Mouse (Mus musculus): ENCODE results near the gene Zbtb7b. TPM values are rescaled to one million over a fixed set of nuclear protein-coding genes. Genes with fewer than 3 reads are reported as not detected.

Zbtb7b gene
- polyA plus RNA-seq, 1 experiment from 2014 or later, result 0.69 TPM

DNA sequence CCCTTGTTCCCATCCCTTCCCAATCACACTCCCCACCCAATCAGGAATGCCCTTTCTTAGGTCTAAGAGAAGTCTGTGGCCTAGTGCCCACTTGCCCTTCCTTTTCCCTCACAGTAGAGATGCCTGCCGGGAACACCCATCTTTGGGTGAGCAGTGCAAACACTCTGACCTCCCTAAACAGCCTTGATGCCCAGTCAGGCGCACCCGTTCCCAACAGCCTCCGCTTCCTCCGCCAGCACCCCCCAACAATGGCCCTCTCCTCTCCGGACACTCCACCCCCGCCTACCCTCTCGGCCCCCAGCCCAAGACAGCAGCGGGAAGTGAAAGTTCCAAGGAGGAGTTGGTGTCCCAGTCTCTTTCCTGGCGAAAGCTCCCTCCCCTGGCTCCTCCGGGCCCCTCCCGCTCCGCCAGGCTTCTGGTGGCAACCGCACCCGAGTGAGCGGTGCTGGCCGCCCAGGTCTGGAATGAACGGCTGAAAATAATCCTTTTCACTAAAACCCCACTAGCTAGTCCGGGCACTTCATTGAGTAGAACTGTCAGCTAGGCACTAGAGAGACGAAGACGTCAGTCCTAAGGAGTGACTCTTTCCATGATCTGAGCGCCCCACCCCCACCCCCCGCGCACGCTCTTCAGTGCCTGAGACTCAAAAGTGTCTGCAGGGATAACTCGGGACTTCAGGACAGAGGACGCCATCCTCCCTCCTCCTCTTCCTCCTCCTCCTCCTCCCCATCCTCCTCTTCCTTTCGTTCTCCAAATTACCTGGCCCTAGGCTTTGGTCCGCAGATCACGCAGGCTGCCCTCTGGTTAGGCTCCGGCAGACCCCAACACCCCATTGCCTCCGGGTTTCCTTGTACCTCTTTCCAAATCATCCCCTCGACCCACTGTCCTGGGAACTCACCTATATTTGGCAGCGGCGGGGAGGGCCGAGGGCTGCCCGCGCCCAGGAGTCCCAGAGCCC is 45.4 kb downstream of the Zbtb7b start:
- H3K4me3 ChIP-seq, result peak overlapping the region; percentile 78
- H3K9me3 ChIP-seq, result no peaks in the 10 kb centered on the region
- WGBS, result under 1% methylated on average over 38 of the region's 38 CpGs
- peaks cover 76% of the 10 kb centered on the region for H3K27me3 ChIP-seq (ENCODE audit: poor library complexity, severe bottlenecking)
- H3K4me1 ChIP-seq, result peaks cover 47% of the 10 kb centered on the region
- H3K36me3 ChIP-seq (replicated peaks), result peaks cover 31% of the 10 kb centered on the region
- DNase-seq (ENCODE audit: extremely low spot score, low spot score), result peak; percentile 30
- H3K27ac ChIP-seq, result peak overlapping the region; percentile 84

- Histone ChIP-seq H3K27ac (peak overlapping the region; percentile 27; the same call in 1 of the 2 replicates), H3K9me3 (no peaks in the 10 kb centered on the region), H3K4me1 (peaks cover 47% of the 10 kb centered on the region), H3K36me3 (replicated peaks) (peaks cover 43% of the 10 kb centered on the region), H3K4me3 (no peak overlapping the region), H3K27me3 (ENCODE audit: poor library complexity, severe bottlenecking) (peaks cover 63% of the 10 kb centered on the region)
- DNase-seq (ENCODE audit: extremely low spot score, low spot score), result no peak
- WGBS, result 58% methylated on average over 1 of the region's 1 CpGs
Measured at GRCm38 (mm10) chr3:89347916-89348315, 46.7 kb downstream of the Zbtb7b start.

GRCm38 (mm10) chr3:89346815-89347540 is 47.6 kb downstream of the Zbtb7b start:
- Histone ChIP-seq H3K27me3 (ENCODE audit: poor library complexity, severe bottlenecking) (peaks cover 54% of the 10 kb centered on the region), H3K27ac (no peak overlapping the region), H3K36me3 (replicated peaks) (peaks cover 50% of the 10 kb centered on the region), H3K4me1 (peaks cover 39% of the 10 kb centered on the region), H3K9me3 (no peaks in the 10 kb centered on the region), H3K4me3 (no peak overlapping the region)
- DNase-seq (ENCODE audit: extremely low spot score, low spot score), result no peak
- 86% methylated on average over 10 of the region's 10 CpGs for WGBS

- Histone ChIP-seq H3K36me3 (replicated peaks) (peaks cover 58% of the 10 kb centered on the region), H3K4me3 (no peak overlapping the region), H3K9me3 (no peaks in the 10 kb centered on the region), H3K4me1 (peaks cover 38% of the 10 kb centered on the region), H3K27me3 (ENCODE audit: poor library complexity, severe bottlenecking) (peaks cover 18% of the 10 kb centered on the region), H3K27ac (no peak overlapping the region)
- DNase-seq (ENCODE audit: extremely low spot score, low spot score), result no peak
- 88% methylated on average over 7 of the region's 7 CpGs for WGBS
Measured at GRCm38 (mm10) chr3:89343279-89343678, 51.3 kb downstream of the Zbtb7b start.

- peaks cover 43% of the 10 kb centered on the region for H3K4me1 ChIP-seq
- WGBS, result 95% methylated on average over 4 of the region's 4 CpGs
- no peak overlapping the region for H3K27ac ChIP-seq
- H3K4me3 ChIP-seq, result no peak overlapping the region
- peaks cover 52% of the 10 kb centered on the region for H3K36me3 ChIP-seq (replicated peaks)
- peaks cover 3% of the 10 kb centered on the region for H3K27me3 ChIP-seq (ENCODE audit: poor library complexity, severe bottlenecking)
- no peaks in the 10 kb centered on the region for H3K9me3 ChIP-seq
- DNase-seq (ENCODE audit: extremely low spot score, low spot score), result no peak
Measured at GRCm38 (mm10) chr3:89341794-89342193, 52.8 kb downstream of the Zbtb7b start.

- Histone ChIP-seq H3K4me1 (peaks cover 55% of the 10 kb centered on the region), H3K4me3 (peak overlapping the region; percentile 88), H3K27ac (peak overlapping the region; percentile 98; the same call in 1 of the 2 replicates), H3K36me3 (replicated peaks) (peaks cover 42% of the 10 kb centered on the region), H3K27me3 (ENCODE audit: poor library complexity, severe bottlenecking) (no peaks in the 10 kb centered on the region; the same call in 1 of the 2 replicates), H3K9me3 (no peaks in the 10 kb centered on the region)
- peak; percentile 88 for DNase-seq (ENCODE audit: extremely low spot score, low spot score)
- WGBS, result 3% methylated on average over 11 of the region's 11 CpGs
Measured at GRCm38 (mm10) chr3:89340465-89340864, 54.1 kb downstream of the Zbtb7b start.

DNA sequence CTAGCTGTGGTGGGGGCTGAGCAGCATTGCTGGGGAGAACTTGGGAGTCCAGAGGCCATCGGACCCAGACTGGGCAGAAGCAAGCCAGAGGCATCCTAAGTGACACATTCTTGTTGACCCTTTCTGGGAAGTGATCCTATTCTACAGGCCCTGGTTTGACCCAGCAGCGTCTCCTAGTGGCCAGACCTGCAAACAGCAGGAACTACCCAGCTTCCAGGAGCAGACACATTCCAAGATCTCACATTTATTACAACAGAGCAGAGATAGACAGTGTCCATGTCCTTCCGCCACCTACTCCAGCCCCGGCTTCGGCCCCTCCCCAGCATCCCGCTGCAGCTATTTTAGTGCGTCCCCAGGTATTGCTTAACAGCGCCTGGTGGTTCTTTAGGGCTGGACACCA is 55.2 kb downstream of the Zbtb7b start:
- H3K9me3 ChIP-seq, result no peaks in the 10 kb centered on the region
- peaks cover 65% of the 10 kb centered on the region for H3K4me1 ChIP-seq
- peak; percentile 83 for DNase-seq (ENCODE audit: extremely low spot score, low spot score)
- peaks cover 8% of the 10 kb centered on the region for H3K27me3 ChIP-seq (ENCODE audit: poor library complexity, severe bottlenecking)
- WGBS, result 25% methylated on average over 8 of the region's 8 CpGs
- peaks cover 41% of the 10 kb centered on the region for H3K36me3 ChIP-seq (replicated peaks)
- H3K27ac ChIP-seq, result peak overlapping the region; percentile 98
- peak overlapping the region; percentile 88 for H3K4me3 ChIP-seq

GRCm38 (mm10) chr3:89337721-89338578 is 56.6 kb downstream of the Zbtb7b start, which contains the start of gene Efna4:
Gene Efna4, minus strand, starts transcription at chr3:89338028.
- H3K27me3 ChIP-seq (ENCODE audit: poor library complexity, severe bottlenecking), result peaks cover 23% of the 10 kb centered on the region
- DNase-seq (ENCODE audit: extremely low spot score, low spot score), result peak; percentile 85
- H3K4me1 ChIP-seq, result peaks cover 77% of the 10 kb centered on the region
- under 1% methylated on average over 44 of the region's 44 CpGs for WGBS
- no peaks in the 10 kb centered on the region for H3K9me3 ChIP-seq
- H3K4me3 ChIP-seq, result peak within 1 kb of the TSS; percentile 88
- peak within 1 kb of the TSS; percentile 98 for H3K27ac ChIP-seq
- H3K36me3 ChIP-seq (replicated peaks), result peaks cover 41% of the 10 kb centered on the region

DNA sequence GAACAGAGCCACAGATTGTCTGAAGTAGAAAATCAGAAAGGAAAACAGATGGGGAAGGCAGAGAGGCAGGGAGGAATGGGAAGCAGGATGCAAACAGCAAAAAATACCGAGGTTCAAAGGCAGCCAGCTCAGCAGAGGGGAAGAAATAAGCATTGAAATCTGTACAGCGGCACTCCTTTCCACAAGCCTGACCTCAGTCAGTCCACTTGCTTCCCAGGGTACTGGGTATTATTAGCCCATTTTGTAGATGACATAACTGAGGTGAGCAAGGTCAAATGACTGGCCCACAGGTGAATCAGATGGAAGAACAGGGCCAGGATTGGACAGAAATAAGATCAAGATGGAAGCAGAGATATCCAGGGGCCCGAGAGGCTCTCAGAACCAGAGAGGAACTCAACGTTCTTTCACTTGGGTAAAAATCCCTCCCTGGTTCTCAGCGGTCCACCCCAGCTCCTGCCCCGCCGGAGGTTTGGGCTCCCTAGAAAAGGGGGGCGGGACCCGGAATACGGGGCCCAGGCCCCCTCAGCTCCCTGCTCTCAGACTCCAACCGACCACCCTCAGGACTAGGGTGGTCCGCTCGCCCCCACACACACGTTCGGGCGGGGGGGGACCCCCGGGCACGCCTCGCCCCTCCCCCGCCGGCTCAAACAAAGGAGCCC is 57.4 kb downstream of the Zbtb7b start:
- H3K27me3 ChIP-seq (ENCODE audit: poor library complexity, severe bottlenecking), result peaks cover 25% of the 10 kb centered on the region
- H3K4me3 ChIP-seq, result peak overlapping the region; percentile 88
- peak overlapping the region; percentile 98 for H3K27ac ChIP-seq
- H3K36me3 ChIP-seq (replicated peaks), result peaks cover 42% of the 10 kb centered on the region
- under 1% methylated on average over 21 of the region's 21 CpGs for WGBS
- peaks cover 85% of the 10 kb centered on the region for H3K4me1 ChIP-seq
- no peaks in the 10 kb centered on the region for H3K9me3 ChIP-seq
- DNase-seq (ENCODE audit: extremely low spot score, low spot score), result no peak

GRCm38 (mm10) chr3:89336529-89336928 is 58.0 kb downstream of the Zbtb7b start:
- Histone ChIP-seq H3K4me3 (peak overlapping the region; percentile 88), H3K36me3 (replicated peaks) (peaks cover 36% of the 10 kb centered on the region), H3K9me3 (no peaks in the 10 kb centered on the region), H3K27me3 (ENCODE audit: poor library complexity, severe bottlenecking) (peaks cover 30% of the 10 kb centered on the region), H3K27ac (peak overlapping the region; percentile 98), H3K4me1 (peaks cover 92% of the 10 kb centered on the region)
- 4% methylated on average over 6 of the region's 6 CpGs for WGBS
- DNase-seq (ENCODE audit: extremely low spot score, low spot score), result no peak

DNA sequence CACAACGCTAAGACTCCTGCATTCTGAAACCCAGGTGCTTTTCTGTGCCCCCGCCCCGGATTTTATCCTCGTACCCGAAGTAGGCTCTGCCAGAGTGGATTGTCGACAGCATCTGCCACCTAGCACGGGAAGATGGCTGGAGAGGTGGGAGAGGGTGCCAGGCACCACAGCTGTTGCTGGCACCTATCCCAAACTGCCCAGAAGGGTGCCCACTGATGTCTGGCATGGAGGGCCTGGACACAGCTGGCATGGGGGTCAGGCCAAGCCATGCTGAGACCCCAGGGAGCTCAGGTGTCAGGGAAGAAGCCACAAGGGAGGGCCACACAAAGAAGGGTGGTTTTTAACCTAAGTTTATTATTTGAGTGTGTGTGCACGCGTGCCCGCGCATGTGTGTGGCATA is 61.5 kb downstream of the Zbtb7b start:
- H3K27me3 ChIP-seq (ENCODE audit: poor library complexity, severe bottlenecking), result peaks cover 55% of the 10 kb centered on the region
- H3K36me3 ChIP-seq (replicated peaks), result peaks cover 32% of the 10 kb centered on the region
- 68% methylated on average over 11 of the region's 11 CpGs for WGBS
- peak overlapping the region; percentile 16; the same call in 1 of the 2 replicates for H3K4me3 ChIP-seq
- DNase-seq (ENCODE audit: extremely low spot score, low spot score), result no peak
- H3K9me3 ChIP-seq, result no peaks in the 10 kb centered on the region
- H3K27ac ChIP-seq, result peak overlapping the region; percentile 59; the same call in 1 of the 2 replicates
- H3K4me1 ChIP-seq, result peaks cover 84% of the 10 kb centered on the region
